In genomic region chr1:71583900-71584299, GRCm38 (mm10) we compare ENCODE assay signal across 28 mouse cellular contexts.
"Had no signal": no experiment of that assay in that cellular context is flagged by ENCODE, and none has a peak within 500 bp of the region (broad histone marks: within the 10 kb centered on the region; RNA-seq: fewer than 3 reads in every experiment).

No protein-coding gene starts in this region.

- ATAC-seq: hindbrain, embryonic 16.5 days; inflammation-experienced regulatory T-cells, adult 6 months; intestine, embryonic 15.5 days had no signal

- H3K4me2 ChIP-seq: heart, embryonic 11.5 days; heart, embryonic 13.5 days; heart, embryonic 15.5 days; hindbrain, embryonic 12.5 days; hindbrain, embryonic 14.5 days; intestine, embryonic 15.5 days; kidney, embryonic 15.5 days; limb, embryonic 13.5 days; limb, embryonic 15.5 days; liver, embryonic 13.5 days had no signal

- H3K9ac ChIP-seq: heart, embryonic 13.5 days; heart, embryonic 15.5 days; hindbrain, embryonic 12.5 days; hindbrain, embryonic 14.5 days; intestine, embryonic 15.5 days; kidney, embryonic 15.5 days; limb, embryonic 13.5 days; limb, embryonic 15.5 days; liver, embryonic 13.5 days had no signal

- H3K27ac ChIP-seq: gastrocnemius, adult 2 months; heart, adult 2 months; heart, embryonic 13.5 days; heart, embryonic 15.5 days; hindbrain, embryonic 10.5 days; hindbrain, embryonic 12.5 days; hindbrain, embryonic 14.5 days; intestine, embryonic 15.5 days; kidney, embryonic 15.5 days; kidney, postnatal 0 days; limb, embryonic 13.5 days; limb, embryonic 15.5 days; liver, embryonic 13.5 days had no signal

- H3K4me3 ChIP-seq: gastrocnemius, adult 2 months; heart, adult 2 months; heart, embryonic 13.5 days; heart, embryonic 15.5 days; hindbrain, embryonic 10.5 days; hindbrain, embryonic 12.5 days; intestine, embryonic 15.5 days; kidney, embryonic 15.5 days; limb, embryonic 13.5 days; limb, embryonic 15.5 days; liver, embryonic 13.5 days had no signal

- H3K4me1 ChIP-seq: heart, embryonic 13.5 days; heart, embryonic 15.5 days; hindbrain, embryonic 10.5 days; hindbrain, embryonic 12.5 days; intestine, embryonic 15.5 days; kidney, embryonic 15.5 days; limb, embryonic 13.5 days; limb, embryonic 15.5 days; liver, embryonic 13.5 days had no signal

- H3K27me3 ChIP-seq: heart, embryonic 13.5 days; heart, embryonic 15.5 days; hindbrain, embryonic 12.5 days; intestine, embryonic 15.5 days; kidney, embryonic 15.5 days; limb, embryonic 13.5 days; limb, embryonic 15.5 days; liver, embryonic 13.5 days had no signal

- DNase-seq: gastrocnemius, adult 2 months; gastrocnemius, postnatal 10 days; gastrocnemius, postnatal 25 days; heart, adult 2 months; heart, postnatal 14 days; heart, postnatal 36 days; kidney, adult 11 months; kidney, adult 2 months; kidney, adult 9 months; kidney, postnatal 14 days; kidney, postnatal 36 days; layer of hippocampus, adult 9-11 months; layer of hippocampus, postnatal 36 days; left cerebral cortex, postnatal 4 days; liver, embryonic 13.5 days had no signal

- H3K9me3 ChIP-seq: heart, embryonic 13.5 days; heart, embryonic 15.5 days; hindbrain, embryonic 10.5 days; hindbrain, embryonic 12.5 days; intestine, embryonic 15.5 days; kidney, embryonic 15.5 days; limb, embryonic 13.5 days; limb, embryonic 15.5 days; liver, embryonic 13.5 days had no signal
